Mouse (Mus musculus) adrenal gland, postnatal 4 days (tissue): Measurements from ENCODE around the gene Macrod2. TPM values are rescaled to one million over a fixed set of nuclear protein-coding genes. Genes with fewer than 3 reads are reported as not detected.

Experiments
- DNase-seq, 2 experiments: peaks; one replicate each; pipeline ENCODE4 v3.0.0; 2021 to 2022; ENCODE audit warnings: low spot score in 2 of 2, mixed read lengths in 2 of 2
- total RNA-seq, 2 experiments: library from RNA; stranded (reverse); gene quantifications; 2 replicates each; pipeline ENCODE4 v1.2.3; 2021

The Macrod2 gene
- total RNA-seq, 2 experiments from 2014 or later = 7.4 to 9.6 TPM

- DNase-seq = no peak
These were observed 1908.2 kb downstream of the Macrod2 start for GRCm38 (mm10) chr2:142303098-142303911.

GRCm38 (mm10) chr2:142303912-142304182, 1908.7 kb downstream of the Macrod2 start:
- no peak for DNase-seq

GRCm38 (mm10) chr2:142323158-142323557, 1928.0 kb downstream of the Macrod2 start:
- no peak for DNase-seq

GRCm38 (mm10) chr2:142326737-142327136, 1931.6 kb downstream of the Macrod2 start:
- DNase-seq = no peak

GRCm38 (mm10) chr2:142329761-142330160, 1934.7 kb downstream of the Macrod2 start:
- DNase-seq = no peak

- DNase-seq = no peak
These were observed 1939.5 kb downstream of the Macrod2 start for GRCm38 (mm10) chr2:142334441-142335102.

GRCm38 (mm10) chr2:142335103-142335999, 1940.2 kb downstream of the Macrod2 start:
- DNase-seq = no peak

- DNase-seq = no peak
These were observed 1948.9 kb downstream of the Macrod2 start for GRCm38 (mm10) chr2:142344021-142344420.

GRCm38 (mm10) chr2:142344758-142345157, 1949.6 kb downstream of the Macrod2 start:
- no peak for DNase-seq

- no peak for DNase-seq
These were observed 1954.7 kb downstream of the Macrod2 start for GRCm38 (mm10) chr2:142349805-142350204.

GRCm38 (mm10) chr2:142362888-142363287, 1967.8 kb downstream of the Macrod2 start:
- no peak for DNase-seq

- no peak for DNase-seq
These were observed 1978.9 kb downstream of the Macrod2 start for GRCm38 (mm10) chr2:142373978-142374377.

- no peak for DNase-seq
These were observed 1985.5 kb downstream of the Macrod2 start for GRCm38 (mm10) chr2:142380563-142380962.

- no peak for DNase-seq
These were observed 1986.0 kb downstream of the Macrod2 start for GRCm38 (mm10) chr2:142381081-142381579.

- no peak for DNase-seq
These were observed 1998.4 kb downstream of the Macrod2 start for GRCm38 (mm10) chr2:142393546-142393945.

GRCm38 (mm10) chr2:142399490-142399889, 2004.4 kb downstream of the Macrod2 start:
- no peak for DNase-seq

- no peak for DNase-seq
These were observed 2005.7 kb downstream of the Macrod2 start for GRCm38 (mm10) chr2:142400781-142401180.

GRCm38 (mm10) chr2:142401359-142401758, 2006.2 kb downstream of the Macrod2 start:
- DNase-seq = no peak

- DNase-seq = no peak
These were observed 2008.3 kb downstream of the Macrod2 start for GRCm38 (mm10) chr2:142403394-142403793.

GRCm38 (mm10) chr2:142404321-142404720, 2009.2 kb downstream of the Macrod2 start:
- DNase-seq = no peak

GRCm38 (mm10) chr2:142407341-142407740, 2012.2 kb downstream of the Macrod2 start:
- DNase-seq = no peak
